Mouse (Mus musculus): Measurements from ENCODE around the gene Tmem106c. TPM values are rescaled to one million over a fixed set of nuclear protein-coding genes. Genes with fewer than 3 reads are reported as not detected.

Gene Tmem106c
- polyA plus RNA-seq, 1 experiment, result 7.1 TPM

- no peak for TF ChIP-seq CTCF (IDR thresholded peaks at IDR 0.05; ENCODE audit: control insufficient read depth, insufficient read depth, low read length)
- no peak for TF ChIP-seq POLR2A (IDR thresholded peaks at IDR 0.05; ENCODE audit: borderline replicate concordance, control insufficient read depth, low read depth, low read length)
- 68% methylated on average over 11 of the region's 11 CpGs for WGBS
- no peak overlapping the region for H3K27ac ChIP-seq (ENCODE audit: control insufficient read depth, insufficient read depth, low read depth, low read length, poor library complexity)
- H3K4me1 ChIP-seq (ENCODE audit: control insufficient read depth, insufficient read depth, low read length), result no peaks in the 10 kb centered on the region; the same call in 1 of the 2 replicates
- no peak overlapping the region for H3K4me3 ChIP-seq (replicated peaks; ENCODE audit: control insufficient read depth, low read depth, low read length)
These were observed 19.0 kb upstream of the Tmem106c start for GRCm38 (mm10) chr15:97944919-97945574.

GRCm38 (mm10) chr15:97945656-97946315, 18.2 kb upstream of the Tmem106c start:
- no peaks in the 10 kb centered on the region; the same call in 1 of the 2 replicates for H3K4me1 ChIP-seq (ENCODE audit: control insufficient read depth, insufficient read depth, low read length)
- no peak for TF ChIP-seq POLR2A (IDR thresholded peaks at IDR 0.05; ENCODE audit: borderline replicate concordance, control insufficient read depth, low read depth, low read length)
- no peak for TF ChIP-seq CTCF (IDR thresholded peaks at IDR 0.05; ENCODE audit: control insufficient read depth, insufficient read depth, low read length)
- 76% methylated on average over 11 of the region's 11 CpGs for WGBS
- H3K27ac ChIP-seq (ENCODE audit: control insufficient read depth, insufficient read depth, low read depth, low read length, poor library complexity), result no peak overlapping the region
- H3K4me3 ChIP-seq (replicated peaks; ENCODE audit: control insufficient read depth, low read depth, low read length), result no peak overlapping the region

DNA sequence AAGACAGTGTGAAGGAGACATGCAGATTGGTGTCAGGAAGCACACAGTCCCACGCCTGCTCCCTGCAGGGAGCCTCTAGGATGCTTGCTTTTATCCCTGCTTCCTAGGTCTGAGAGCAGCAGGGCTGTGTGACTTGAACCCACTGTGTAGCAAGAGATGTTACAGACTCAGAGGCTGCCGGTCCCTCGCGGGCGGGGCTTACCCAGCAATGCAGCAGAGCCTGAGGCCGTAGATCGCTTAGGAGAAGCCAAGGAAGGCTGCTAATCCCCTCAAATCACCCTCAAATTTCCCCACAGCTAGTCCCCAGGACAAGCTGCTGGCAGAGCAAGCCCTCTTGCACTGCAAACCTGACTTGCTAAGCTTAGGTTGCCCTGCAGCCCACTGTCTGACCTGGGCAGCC, 15.3 kb upstream of the Tmem106c start:
- no peaks in the 10 kb centered on the region; the same call in 1 of the 2 replicates for H3K4me1 ChIP-seq (ENCODE audit: control insufficient read depth, insufficient read depth, low read length)
- H3K27ac ChIP-seq (ENCODE audit: control insufficient read depth, insufficient read depth, low read depth, low read length, poor library complexity), result no peak overlapping the region
- no peak overlapping the region for H3K4me3 ChIP-seq (replicated peaks; ENCODE audit: control insufficient read depth, low read depth, low read length)
- WGBS, result 87% methylated on average over 7 of the region's 7 CpGs
- TF ChIP-seq CTCF (IDR thresholded peaks at IDR 0.05; ENCODE audit: control insufficient read depth, insufficient read depth, low read length) (no peak), POLR2A (IDR thresholded peaks at IDR 0.05; ENCODE audit: borderline replicate concordance, control insufficient read depth, low read depth, low read length) (no peak)

- Histone ChIP-seq H3K27ac (ENCODE audit: control insufficient read depth, insufficient read depth, low read depth, low read length, poor library complexity) (peak overlapping the region; percentile 14; the same call in 1 of the 2 replicates), H3K4me1 (ENCODE audit: control insufficient read depth, insufficient read depth, low read length) (no peaks in the 10 kb centered on the region; the same call in 1 of the 2 replicates), H3K4me3 (replicated peaks; ENCODE audit: control insufficient read depth, low read depth, low read length) (no peak overlapping the region)
- TF ChIP-seq POLR2A (IDR thresholded peaks at IDR 0.05; ENCODE audit: borderline replicate concordance, control insufficient read depth, low read depth, low read length) (no peak), CTCF (IDR thresholded peaks at IDR 0.05; ENCODE audit: control insufficient read depth, insufficient read depth, low read length) (no peak)
- 3% methylated on average over 3 of the region's 3 CpGs for WGBS
These were observed 14.3 kb upstream of the Tmem106c start for GRCm38 (mm10) chr15:97949706-97950105.

- Histone ChIP-seq H3K27ac (ENCODE audit: control insufficient read depth, insufficient read depth, low read depth, low read length, poor library complexity) (no peak overlapping the region), H3K4me3 (replicated peaks; ENCODE audit: control insufficient read depth, low read depth, low read length) (no peak overlapping the region), H3K4me1 (ENCODE audit: control insufficient read depth, insufficient read depth, low read length) (no peaks in the 10 kb centered on the region; the same call in 1 of the 2 replicates)
- no peak for TF ChIP-seq CTCF (IDR thresholded peaks at IDR 0.05; ENCODE audit: control insufficient read depth, insufficient read depth, low read length)
- TF ChIP-seq POLR2A (IDR thresholded peaks at IDR 0.05; ENCODE audit: borderline replicate concordance, control insufficient read depth, low read depth, low read length), result no peak
- WGBS, result 47% methylated on average over 7 of the region's 7 CpGs
These were observed 13.8 kb upstream of the Tmem106c start for GRCm38 (mm10) chr15:97950240-97950639.

DNA sequence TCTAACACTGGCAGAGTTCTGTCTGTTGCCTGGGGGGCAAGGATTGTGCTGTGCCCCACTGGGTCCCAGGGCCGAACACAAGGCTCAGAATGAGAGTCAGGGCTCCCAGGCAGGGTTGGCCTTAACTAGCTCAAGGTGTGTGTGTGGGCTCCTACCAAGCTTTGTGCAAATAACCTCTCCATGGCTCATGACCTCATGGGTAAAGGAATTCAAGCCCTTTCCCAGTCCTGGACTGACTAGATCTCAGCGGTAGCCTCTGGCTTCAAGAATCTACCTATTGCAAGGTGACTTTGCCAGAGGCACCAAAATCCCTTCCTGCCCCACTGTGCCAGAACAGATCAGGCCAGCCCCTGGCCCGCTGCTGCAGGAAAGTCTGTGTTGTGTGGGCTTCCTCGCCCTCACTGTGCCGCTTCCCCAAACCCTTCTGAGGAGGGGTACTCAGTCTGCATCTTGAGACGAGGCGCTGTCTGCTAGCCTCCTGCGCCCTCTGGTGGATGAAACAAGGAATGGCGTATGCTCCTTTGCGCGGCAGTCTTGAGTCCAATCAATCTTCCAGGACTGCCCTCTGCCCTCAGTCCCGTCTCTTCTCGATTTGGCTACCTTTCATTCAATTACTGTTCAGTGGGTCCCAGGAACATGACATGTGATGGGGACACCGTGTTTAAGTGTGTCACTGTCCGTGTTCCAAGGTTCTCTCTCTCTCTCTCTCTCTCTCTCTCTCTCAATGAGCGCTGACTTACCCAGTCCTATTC, 11.7 kb upstream of the Tmem106c start:
- no peaks in the 10 kb centered on the region; the same call in 1 of the 2 replicates for H3K4me1 ChIP-seq (ENCODE audit: control insufficient read depth, insufficient read depth, low read length)
- TF ChIP-seq POLR2A (IDR thresholded peaks at IDR 0.05; ENCODE audit: borderline replicate concordance, control insufficient read depth, low read depth, low read length) (no peak), CTCF (IDR thresholded peaks at IDR 0.05; ENCODE audit: control insufficient read depth, insufficient read depth, low read length) (peak; percentile 95)
- H3K27ac ChIP-seq (ENCODE audit: control insufficient read depth, insufficient read depth, low read depth, low read length, poor library complexity), result no peak overlapping the region
- 19% methylated on average over 16 of the region's 16 CpGs for WGBS
- H3K4me3 ChIP-seq (replicated peaks; ENCODE audit: control insufficient read depth, low read depth, low read length), result no peak overlapping the region

- Histone ChIP-seq H3K4me3 (replicated peaks; ENCODE audit: control insufficient read depth, low read depth, low read length) (no peak overlapping the region), H3K27ac (ENCODE audit: control insufficient read depth, insufficient read depth, low read depth, low read length, poor library complexity) (no peak overlapping the region), H3K4me1 (ENCODE audit: control insufficient read depth, insufficient read depth, low read length) (no peaks in the 10 kb centered on the region; the same call in 1 of the 2 replicates)
- WGBS, result 58% methylated on average over 4 of the region's 4 CpGs
- no peak for TF ChIP-seq POLR2A (IDR thresholded peaks at IDR 0.05; ENCODE audit: borderline replicate concordance, control insufficient read depth, low read depth, low read length)
- TF ChIP-seq CTCF (IDR thresholded peaks at IDR 0.05; ENCODE audit: control insufficient read depth, insufficient read depth, low read length), result no peak
These were observed 11.2 kb upstream of the Tmem106c start for GRCm38 (mm10) chr15:97952889-97953189.

DNA sequence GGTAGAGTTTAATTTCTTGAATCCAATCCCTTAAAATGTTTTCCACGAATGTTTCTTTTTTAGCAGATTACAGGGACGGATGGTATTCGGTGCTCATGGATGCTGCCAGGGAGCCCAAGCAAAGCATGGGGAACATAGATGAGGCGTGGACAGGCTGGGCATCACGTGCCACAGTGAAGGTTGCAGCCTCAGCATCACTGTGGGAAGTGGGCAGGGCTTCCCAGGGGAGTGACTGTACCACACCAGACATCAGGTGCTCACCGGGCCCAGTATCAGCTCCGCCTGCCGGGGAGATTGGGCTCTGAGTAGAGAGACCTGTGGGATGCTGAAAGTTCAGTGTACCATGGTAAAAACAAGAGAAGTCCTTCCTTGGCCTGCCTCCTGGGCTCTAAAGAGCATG, 9.3 kb upstream of the Tmem106c start:
- 70% methylated on average over 8 of the region's 8 CpGs for WGBS
- Histone ChIP-seq H3K4me3 (replicated peaks; ENCODE audit: control insufficient read depth, low read depth, low read length) (no peak overlapping the region), H3K27ac (ENCODE audit: control insufficient read depth, insufficient read depth, low read depth, low read length, poor library complexity) (no peak overlapping the region), H3K4me1 (ENCODE audit: control insufficient read depth, insufficient read depth, low read length) (no peaks in the 10 kb centered on the region; the same call in 1 of the 2 replicates)
- TF ChIP-seq POLR2A (IDR thresholded peaks at IDR 0.05; ENCODE audit: borderline replicate concordance, control insufficient read depth, low read depth, low read length), result no peak
- no peak for TF ChIP-seq CTCF (IDR thresholded peaks at IDR 0.05; ENCODE audit: control insufficient read depth, insufficient read depth, low read length)

Measured in bone marrow, adult 2 months (tissue).